Mouse (Mus musculus) hindbrain, embryonic 15.5 days (tissue): ENCODE data around the gene Ccdc34. TPM values are rescaled to one million over a fixed set of nuclear protein-coding genes. Genes with fewer than 3 reads are reported as not detected.

Experiments used
- ATAC-seq: fragments of 200-750 bp; cut with Nextera tagmentation; 2 replicates; pipeline ENCODE4 v1.8.0; 2017; ENCODE audit warnings: low read depth, moderate number of reproducible peaks, moderate TSS enrichment; ENCODE audit not compliant: low FRiP score
- H3K27ac ChIP-seq: fragments of 300-500 bp; sonication (generic); replicated peaks from 2 replicates; pipeline ENCODE4 v1.5.1; 2015; ENCODE audit warnings: mild to moderate bottlenecking, inconsistent platforms
- H3K27me3 ChIP-seq: fragments of 300-500 bp; sonication (generic); 2 replicates; pipeline ENCODE4 v1.6.1; 2015; ENCODE audit warnings: control low read depth, inconsistent platforms
- H3K36me3 ChIP-seq: fragments of 300-500 bp; sonication (generic); 2 replicates; pipeline ENCODE4 v1.6.1; 2015; ENCODE audit warnings: control low read depth, inconsistent platforms
- H3K4me1 ChIP-seq: fragments of 300-500 bp; sonication (generic); replicated peaks from 2 replicates; pipeline ENCODE4 v1.6.1; 2015; ENCODE audit warnings: control low read depth, inconsistent platforms
- H3K4me2 ChIP-seq: fragments of 300-500 bp; sonication (generic); 2 replicates; pipeline ENCODE4 v1.6.1; 2015; ENCODE audit warnings: moderate library complexity, mild to moderate bottlenecking, inconsistent platforms
- H3K4me3 ChIP-seq: fragments of 300-500 bp; sonication (generic); 2 replicates; pipeline ENCODE4 v1.5.1; 2015; ENCODE audit warnings: mild to moderate bottlenecking, inconsistent platforms
- H3K9ac ChIP-seq: fragments of 300-500 bp; sonication (generic); 2 replicates; pipeline ENCODE4 v1.6.1; 2015; ENCODE audit warnings: inconsistent platforms
- H3K9me3 ChIP-seq: fragments of 300-500 bp; sonication (generic); 2 replicates; pipeline ENCODE4 v1.6.1; 2016; ENCODE audit warnings: control low read depth, inconsistent platforms
- WGBS: fragments of 180-500 bp; shearing (Covaris S2); methylation state at CpG from one replicate; pipeline ENCODE4 v1.1.7; 2015; 5-methylcytosine and 5-hydroxymethylcytosine counted together
- polyA plus RNA-seq: library from polyadenylated mRNA; unstranded; fragments of >200 nt; fragmentation: Nextera tagmentation; extraction: Ambion mirVana; gene quantifications from 2 replicates; pipeline ENCODE4 v1.2.1, GENCODE M21; 2015

Ccdc34 gene
- polyA plus RNA-seq, 1 experiment from 2014 or later: 29.5 TPM

GRCm38 (mm10) chr2:110042861-110043760 is 25.5 kb downstream of the Ccdc34 start:
- WGBS: 62% methylated on average over 5 of the region's 5 CpGs
- Histone ChIP-seq H3K4me1 (no peaks in the 10 kb centered on the region), H3K9me3 (no peaks in the 10 kb centered on the region), H3K27ac (no peak overlapping the region), H3K9ac (no peak overlapping the region), H3K27me3 (no peaks in the 10 kb centered on the region), H3K36me3 (no peaks in the 10 kb centered on the region), H3K4me2 (no peak overlapping the region), H3K4me3 (no peak overlapping the region)
- no peak for ATAC-seq

- Histone ChIP-seq H3K4me2 (no peak overlapping the region), H3K4me1 (no peaks in the 10 kb centered on the region), H3K9ac (no peak overlapping the region), H3K27me3 (no peaks in the 10 kb centered on the region), H3K36me3 (no peaks in the 10 kb centered on the region), H3K27ac (no peak overlapping the region), H3K4me3 (no peak overlapping the region), H3K9me3 (no peaks in the 10 kb centered on the region)
- no peak for ATAC-seq
- 71% methylated on average over 4 of the region's 4 CpGs for WGBS
Measured at GRCm38 (mm10) chr2:110058424-110058823, 40.8 kb downstream of the Ccdc34 start.

- Histone ChIP-seq H3K9me3 (no peaks in the 10 kb centered on the region), H3K36me3 (no peaks in the 10 kb centered on the region), H3K4me1 (no peaks in the 10 kb centered on the region), H3K4me2 (no peak overlapping the region), H3K27ac (no peak overlapping the region), H3K27me3 (no peaks in the 10 kb centered on the region), H3K9ac (no peak overlapping the region), H3K4me3 (no peak overlapping the region)
- 89% methylated on average over 1 of the region's 1 CpGs for WGBS
- ATAC-seq: no peak
Measured at GRCm38 (mm10) chr2:110063131-110063530, 45.5 kb downstream of the Ccdc34 start.

- no peaks in the 10 kb centered on the region for H3K4me1 ChIP-seq
- H3K27ac ChIP-seq: no peak overlapping the region
- ATAC-seq: no peak
Measured at GRCm38 (mm10) chr2:110068916-110069315, 51.3 kb downstream of the Ccdc34 start.

GRCm38 (mm10) chr2:110073023-110073422 is 55.4 kb downstream of the Ccdc34 start:
- Histone ChIP-seq H3K27ac (no peak overlapping the region), H3K4me1 (no peaks in the 10 kb centered on the region), H3K36me3 (no peaks in the 10 kb centered on the region), H3K27me3 (no peaks in the 10 kb centered on the region), H3K4me2 (no peak overlapping the region), H3K4me3 (no peak overlapping the region), H3K9ac (no peak overlapping the region), H3K9me3 (no peaks in the 10 kb centered on the region)
- WGBS: 91% methylated on average over 6 of the region's 6 CpGs
- no peak for ATAC-seq

More at GRCm38 (mm10) chr2:110068916-110069315, 51.3 kb downstream of the Ccdc34 start:
- H3K27me3 ChIP-seq: no peaks in the 10 kb centered on the region
- no peaks in the 10 kb centered on the region for H3K9me3 ChIP-seq
- no peak overlapping the region for H3K4me2 ChIP-seq
- H3K36me3 ChIP-seq: no peaks in the 10 kb centered on the region
- no peak overlapping the region for H3K9ac ChIP-seq
- no peak overlapping the region for H3K4me3 ChIP-seq

- Histone ChIP-seq H3K4me3 (no peak overlapping the region), H3K36me3 (no peaks in the 10 kb centered on the region), H3K4me2 (no peak overlapping the region), H3K27ac (no peak overlapping the region), H3K4me1 (no peaks in the 10 kb centered on the region), H3K27me3 (no peaks in the 10 kb centered on the region), H3K9me3 (no peaks in the 10 kb centered on the region), H3K9ac (no peak overlapping the region)
- WGBS: 92% methylated on average over 6 of the region's 6 CpGs
- ATAC-seq: no peak
Measured at GRCm38 (mm10) chr2:110074646-110075452, 57.2 kb downstream of the Ccdc34 start.

- no peak overlapping the region for H3K4me3 ChIP-seq
- no peak overlapping the region for H3K4me2 ChIP-seq
- no peaks in the 10 kb centered on the region for H3K27me3 ChIP-seq
- ATAC-seq: no peak
- no peaks in the 10 kb centered on the region for H3K9me3 ChIP-seq
- no peaks in the 10 kb centered on the region for H3K36me3 ChIP-seq
- H3K9ac ChIP-seq: no peak overlapping the region
- 87% methylated on average over 2 of the region's 2 CpGs for WGBS
- no peak overlapping the region for H3K27ac ChIP-seq
- H3K4me1 ChIP-seq: no peaks in the 10 kb centered on the region
Measured at GRCm38 (mm10) chr2:110077240-110077639, 59.6 kb downstream of the Ccdc34 start.

GRCm38 (mm10) chr2:110077655-110078054 is 60.0 kb downstream of the Ccdc34 start:
- Histone ChIP-seq H3K4me3 (no peak overlapping the region), H3K4me1 (no peaks in the 10 kb centered on the region), H3K36me3 (no peaks in the 10 kb centered on the region), H3K9me3 (no peaks in the 10 kb centered on the region), H3K27ac (no peak overlapping the region), H3K4me2 (no peak overlapping the region), H3K9ac (no peak overlapping the region), H3K27me3 (no peaks in the 10 kb centered on the region)
- 80% methylated on average over 2 of the region's 2 CpGs for WGBS
- no peak for ATAC-seq

- 86% methylated on average over 6 of the region's 6 CpGs for WGBS
- no peak overlapping the region for H3K9ac ChIP-seq
- H3K27ac ChIP-seq: no peak overlapping the region
- H3K36me3 ChIP-seq: no peaks in the 10 kb centered on the region
- H3K9me3 ChIP-seq: no peaks in the 10 kb centered on the region
- H3K4me3 ChIP-seq: no peak overlapping the region
- no peak for ATAC-seq
- no peak overlapping the region for H3K4me2 ChIP-seq
- no peaks in the 10 kb centered on the region for H3K27me3 ChIP-seq
- H3K4me1 ChIP-seq: no peaks in the 10 kb centered on the region
Measured at GRCm38 (mm10) chr2:110080532-110080931, 62.9 kb downstream of the Ccdc34 start.

GRCm38 (mm10) chr2:110082975-110083374 is 65.4 kb downstream of the Ccdc34 start:
- Histone ChIP-seq H3K4me1 (no peaks in the 10 kb centered on the region), H3K36me3 (no peaks in the 10 kb centered on the region), H3K27ac (no peak overlapping the region), H3K27me3 (no peaks in the 10 kb centered on the region), H3K4me2 (no peak overlapping the region), H3K4me3 (no peak overlapping the region), H3K9me3 (no peaks in the 10 kb centered on the region), H3K9ac (no peak overlapping the region)
- ATAC-seq: no peak
- 92% methylated on average over 2 of the region's 2 CpGs for WGBS

GRCm38 (mm10) chr2:110085701-110086143 is 68.1 kb downstream of the Ccdc34 start:
- Histone ChIP-seq H3K4me1 (no peaks in the 10 kb centered on the region), H3K4me2 (no peak overlapping the region), H3K4me3 (no peak overlapping the region), H3K9me3 (no peaks in the 10 kb centered on the region), H3K27me3 (no peaks in the 10 kb centered on the region), H3K36me3 (no peaks in the 10 kb centered on the region), H3K27ac (no peak overlapping the region), H3K9ac (no peak overlapping the region)
- ATAC-seq: no peak
- 64% methylated on average over 3 of the region's 3 CpGs for WGBS

- H3K4me3 ChIP-seq: no peak overlapping the region
- no peaks in the 10 kb centered on the region for H3K4me1 ChIP-seq
- ATAC-seq: no peak
- H3K27ac ChIP-seq: no peak overlapping the region
- H3K9ac ChIP-seq: no peak overlapping the region
- WGBS: 89% methylated on average over 3 of the region's 3 CpGs
- no peaks in the 10 kb centered on the region for H3K27me3 ChIP-seq
- no peaks in the 10 kb centered on the region for H3K36me3 ChIP-seq
- no peak overlapping the region for H3K4me2 ChIP-seq
- H3K9me3 ChIP-seq: no peaks in the 10 kb centered on the region
Measured at GRCm38 (mm10) chr2:110114133-110114532, 96.5 kb downstream of the Ccdc34 start.
